Mouse (Mus musculus) embryonic facial prominence, embryonic 15.5 days (tissue): Measurements from ENCODE around the gene Bbs4. TPM values are rescaled to one million over a fixed set of nuclear protein-coding genes. Genes with fewer than 3 reads are reported as not detected.

Experiments
- ATAC-seq: fragments of 200-750 bp; cut with Nextera tagmentation; 2 replicates; pipeline ENCODE4 v1.8.0; 2017; ENCODE audit warnings: low read depth, moderate TSS enrichment; ENCODE audit not compliant: insufficient number of reproducible peaks, low FRiP score, low TSS enrichment
- H3K27ac ChIP-seq: fragments of 300-500 bp; sonication (generic); replicated peaks from 2 replicates; pipeline ENCODE4 v1.5.1; 2015; ENCODE audit warnings: mild to moderate bottlenecking, inconsistent platforms
- H3K27me3 ChIP-seq: fragments of 300-500 bp; sonication (generic); 2 replicates; pipeline ENCODE4 v1.6.1; 2015; ENCODE audit warnings: inconsistent platforms
- H3K36me3 ChIP-seq: fragments of 300-500 bp; sonication (generic); 2 replicates; pipeline ENCODE4 v1.6.1; 2015; ENCODE audit warnings: mild to moderate bottlenecking, inconsistent platforms
- H3K4me1 ChIP-seq: fragments of 300-500 bp; sonication (generic); 2 replicates; pipeline ENCODE4 v1.6.1; 2015; ENCODE audit warnings: inconsistent platforms
- H3K4me2 ChIP-seq: fragments of 300-500 bp; sonication (generic); replicated peaks from 2 replicates; pipeline ENCODE4 v1.6.1; 2015; ENCODE audit warnings: mild to moderate bottlenecking, inconsistent platforms
- H3K4me3 ChIP-seq: fragments of 300-500 bp; sonication (generic); replicated peaks from 2 replicates; pipeline ENCODE4 v1.5.1; 2015; ENCODE audit warnings: mild to moderate bottlenecking, inconsistent platforms
- H3K9ac ChIP-seq: fragments of 300-500 bp; sonication (generic); 2 replicates; pipeline ENCODE4 v1.6.1; 2015; ENCODE audit warnings: inconsistent platforms
- H3K9me3 ChIP-seq: fragments of 300-500 bp; sonication (generic); replicated peaks from 2 replicates; pipeline ENCODE4 v1.6.1; 2016; ENCODE audit warnings: inconsistent platforms
- WGBS: fragments of 180-500 bp; shearing (Covaris S2); methylation state at CpG from one replicate; pipeline ENCODE4 v1.1.7; 2015; 5-methylcytosine and 5-hydroxymethylcytosine counted together
- polyA plus RNA-seq: library from polyadenylated mRNA; unstranded; fragments of >200 nt; fragmentation: Nextera tagmentation; extraction: Ambion mirVana; gene quantifications from 2 replicates; pipeline ENCODE4 v1.2.1, GENCODE M21; 2015

Bbs4 gene
- polyA plus RNA-seq, 1 experiment from 2014 or later = 18.8 TPM

- H3K27me3 ChIP-seq = no peaks in the 10 kb centered on the region
- H3K4me1 ChIP-seq = no peaks in the 10 kb centered on the region
- H3K36me3 ChIP-seq = peaks cover 23% of the 10 kb centered on the region
- H3K9me3 ChIP-seq = no peaks in the 10 kb centered on the region
- no peak overlapping the region for H3K9ac ChIP-seq
- no peak for ATAC-seq
- no peak overlapping the region for H3K27ac ChIP-seq
- no peak overlapping the region for H3K4me2 ChIP-seq
- 67% methylated on average over 5 of the region's 5 CpGs for WGBS
- no peak overlapping the region for H3K4me3 ChIP-seq
Measured at GRCm38 (mm10) chr9:59339107-59339506, 14.2 kb downstream of the Bbs4 start.

GRCm38 (mm10) chr9:59338411-59338810, 14.9 kb downstream of the Bbs4 start:
- Histone ChIP-seq H3K27ac (no peak overlapping the region), H3K27me3 (no peaks in the 10 kb centered on the region), H3K4me2 (no peak overlapping the region), H3K4me1 (no peaks in the 10 kb centered on the region), H3K36me3 (peaks cover 23% of the 10 kb centered on the region), H3K9me3 (no peaks in the 10 kb centered on the region), H3K9ac (no peak overlapping the region), H3K4me3 (no peak overlapping the region)
- WGBS = 86% methylated on average over 5 of the region's 5 CpGs
- ATAC-seq = no peak

GRCm38 (mm10) chr9:59337889-59338288, 15.4 kb downstream of the Bbs4 start:
- H3K4me1 ChIP-seq = no peaks in the 10 kb centered on the region
- no peak overlapping the region for H3K27ac ChIP-seq
- no peaks in the 10 kb centered on the region for H3K27me3 ChIP-seq
- WGBS = 96% methylated on average over 5 of the region's 5 CpGs
- no peak for ATAC-seq
- peaks cover 28% of the 10 kb centered on the region for H3K36me3 ChIP-seq
- H3K4me3 ChIP-seq = no peak overlapping the region
- no peaks in the 10 kb centered on the region for H3K9me3 ChIP-seq
- no peak overlapping the region for H3K4me2 ChIP-seq
- no peak overlapping the region for H3K9ac ChIP-seq

GRCm38 (mm10) chr9:59336539-59336938, 16.8 kb downstream of the Bbs4 start:
- no peak overlapping the region for H3K4me3 ChIP-seq
- H3K27ac ChIP-seq = no peak overlapping the region
- ATAC-seq = no peak
- WGBS = 89% methylated on average over 3 of the region's 3 CpGs
- H3K4me1 ChIP-seq = no peaks in the 10 kb centered on the region
- no peak overlapping the region for H3K4me2 ChIP-seq
- no peaks in the 10 kb centered on the region for H3K27me3 ChIP-seq
- H3K9me3 ChIP-seq = no peaks in the 10 kb centered on the region
- no peak overlapping the region for H3K9ac ChIP-seq
- H3K36me3 ChIP-seq = peaks cover 28% of the 10 kb centered on the region

GRCm38 (mm10) chr9:59330055-59330454, 23.3 kb downstream of the Bbs4 start:
- Histone ChIP-seq H3K9me3 (no peaks in the 10 kb centered on the region), H3K4me3 (no peak overlapping the region), H3K9ac (no peak overlapping the region), H3K4me1 (no peaks in the 10 kb centered on the region), H3K4me2 (no peak overlapping the region), H3K27ac (no peak overlapping the region), H3K36me3 (peaks cover 27% of the 10 kb centered on the region), H3K27me3 (no peaks in the 10 kb centered on the region)
- ATAC-seq = no peak
- WGBS = 91% methylated on average over 5 of the region's 5 CpGs

GRCm38 (mm10) chr9:59324351-59324750, 29.0 kb downstream of the Bbs4 start:
- no peaks in the 10 kb centered on the region for H3K27me3 ChIP-seq
- H3K4me1 ChIP-seq = no peaks in the 10 kb centered on the region
- ATAC-seq = no peak
- H3K9ac ChIP-seq = no peak overlapping the region
- no peaks in the 10 kb centered on the region for H3K9me3 ChIP-seq
- peaks cover 43% of the 10 kb centered on the region for H3K36me3 ChIP-seq
- H3K27ac ChIP-seq = no peak overlapping the region
- no peak overlapping the region for H3K4me2 ChIP-seq
- no peak overlapping the region for H3K4me3 ChIP-seq

GRCm38 (mm10) chr9:59316206-59316605, 37.1 kb downstream of the Bbs4 start:
- Histone ChIP-seq H3K36me3 (peaks cover 36% of the 10 kb centered on the region), H3K27me3 (no peaks in the 10 kb centered on the region), H3K4me3 (no peak overlapping the region), H3K27ac (no peak overlapping the region), H3K4me1 (peaks cover 5% of the 10 kb centered on the region), H3K9me3 (no peaks in the 10 kb centered on the region), H3K4me2 (no peak overlapping the region), H3K9ac (no peak overlapping the region)
- ATAC-seq = no peak
- WGBS = 92% methylated on average over 3 of the region's 3 CpGs

- WGBS = 49% methylated on average over 3 of the region's 3 CpGs
- ATAC-seq = no peak
- Histone ChIP-seq H3K9ac (no peak overlapping the region), H3K9me3 (no peaks in the 10 kb centered on the region), H3K4me3 (no peak overlapping the region), H3K36me3 (peaks cover 42% of the 10 kb centered on the region), H3K27me3 (no peaks in the 10 kb centered on the region), H3K4me1 (peaks cover 10% of the 10 kb centered on the region), H3K27ac (peak overlapping the region; percentile 73; the same call in 1 of the 2 replicates), H3K4me2 (no peak overlapping the region)
Measured at GRCm38 (mm10) chr9:59311284-59311670, 42.0 kb downstream of the Bbs4 start.

GRCm38 (mm10) chr9:59310582-59311283, 42.6 kb downstream of the Bbs4 start:
- Histone ChIP-seq H3K4me2 (no peak overlapping the region), H3K27me3 (no peaks in the 10 kb centered on the region), H3K9me3 (no peaks in the 10 kb centered on the region), H3K9ac (no peak overlapping the region), H3K4me3 (no peak overlapping the region), H3K36me3 (peaks cover 42% of the 10 kb centered on the region), H3K27ac (peak overlapping the region; percentile 73), H3K4me1 (peaks cover 10% of the 10 kb centered on the region)
- ATAC-seq = no peak
- WGBS = 57% methylated on average over 8 of the region's 8 CpGs

GRCm38 (mm10) chr9:59307890-59308289, 45.4 kb downstream of the Bbs4 start:
- H3K9me3 ChIP-seq = no peaks in the 10 kb centered on the region
- H3K36me3 ChIP-seq = peaks cover 37% of the 10 kb centered on the region

GRCm38 (mm10) chr9:59296419-59296818, 56.9 kb downstream of the Bbs4 start:
- no peak overlapping the region for H3K27ac ChIP-seq
- no peaks in the 10 kb centered on the region for H3K9me3 ChIP-seq
- no peak overlapping the region for H3K4me3 ChIP-seq
- peaks cover 30% of the 10 kb centered on the region for H3K36me3 ChIP-seq
- no peak overlapping the region for H3K9ac ChIP-seq
- no peak for ATAC-seq
- H3K27me3 ChIP-seq = no peaks in the 10 kb centered on the region
- WGBS = 75% methylated on average over 2 of the region's 2 CpGs
- H3K4me2 ChIP-seq = no peak overlapping the region
- no peaks in the 10 kb centered on the region; the same call in 1 of the 2 replicates for H3K4me1 ChIP-seq

More at GRCm38 (mm10) chr9:59307890-59308289, 45.4 kb downstream of the Bbs4 start:
- H3K27me3 ChIP-seq = no peaks in the 10 kb centered on the region
- no peak overlapping the region for H3K4me2 ChIP-seq
- peaks cover 10% of the 10 kb centered on the region for H3K4me1 ChIP-seq
- no peak overlapping the region for H3K9ac ChIP-seq
- 49% methylated on average over 2 of the region's 2 CpGs for WGBS
- H3K4me3 ChIP-seq = no peak overlapping the region
- ATAC-seq = no peak
- no peak overlapping the region for H3K27ac ChIP-seq

GRCm38 (mm10) chr9:59292493-59292875, 60.8 kb downstream of the Bbs4 start:
- Histone ChIP-seq H3K4me1 (peaks cover 32% of the 10 kb centered on the region), H3K4me2 (peak overlapping the region; percentile 56), H3K9ac (peak overlapping the region; percentile 75), H3K27ac (no peak overlapping the region), H3K36me3 (peaks cover 3% of the 10 kb centered on the region; the same call in 1 of the 2 replicates), H3K9me3 (no peaks in the 10 kb centered on the region), H3K4me3 (peak overlapping the region; percentile 97), H3K27me3 (no peaks in the 10 kb centered on the region)
- ATAC-seq = no peak
- 42% methylated on average over 3 of the region's 3 CpGs for WGBS
